In the genomic region with DNA sequence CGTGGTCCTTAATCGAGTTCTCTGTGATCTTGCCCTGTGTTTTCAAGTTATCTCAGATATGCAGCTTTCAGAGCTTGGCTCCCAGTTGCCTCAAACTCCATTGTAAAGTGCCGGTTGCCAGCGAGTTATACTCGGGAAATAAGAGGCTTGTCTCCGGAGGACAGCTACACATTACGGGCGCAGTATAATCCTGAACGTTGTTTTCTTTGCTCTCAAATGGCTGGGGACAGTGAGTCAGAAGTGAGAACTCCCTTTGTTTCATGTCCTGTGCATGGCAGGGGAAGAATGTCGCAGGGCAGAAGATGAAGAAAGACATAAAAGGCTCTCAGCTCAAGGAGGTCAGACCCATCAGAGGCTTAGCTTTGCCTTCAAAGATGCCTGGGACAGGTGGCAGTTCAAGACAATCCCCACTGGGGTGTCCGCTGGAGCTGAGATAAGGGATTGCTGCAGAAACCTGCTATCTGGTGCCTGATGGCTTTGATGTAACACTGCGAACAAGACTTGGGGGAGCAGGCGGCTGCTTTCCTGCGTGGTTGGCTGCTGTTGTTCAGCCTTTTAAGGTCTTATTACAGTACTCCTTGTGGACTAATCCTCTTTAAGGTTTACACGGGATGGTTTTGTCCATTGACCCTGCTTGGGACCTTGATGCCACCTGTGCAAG, we compare ENCODE assay signal across 11 mouse cellular contexts.
DNase-seq lines count a peak whose midpoint lies in the region; ATAC-seq and TF ChIP-seq lines count a peak whose summit lies in the region.
"Had no signal": no experiment of that assay in that cellular context is flagged by ENCODE, and none has a peak within 500 bp of the region (broad histone marks: within the 10 kb centered on the region; RNA-seq: fewer than 3 reads in every experiment).

No protein-coding gene starts in this region.

- H3K4me3 ChIP-seq in heart, embryonic 10.5 days, result peak overlapping the region; percentile 22
- no peak overlapping the region for H3K4me3 ChIP-seq in ES-E14 (ENCODE audit: insufficient read depth in 1 of 2, low read depth in 1 of 2, low read length in 2 of 2, poor library complexity in 1 of 2, severe bottlenecking in 1 of 2)
- 0 out of 2 replicates have a peak overlapping the region, but pooled peaks have one; percentile 9 for H3K4me3 ChIP-seq in forebrain, embryonic 13.5 days
- H3K4me3 ChIP-seq: intestine, embryonic 15.5 days had no signal

- H3K36me3 ChIP-seq in heart, embryonic 10.5 days, result no peaks in the 10 kb centered on the region
- no peaks in the 10 kb centered on the region for H3K36me3 ChIP-seq in ES-E14 (ENCODE audit: control insufficient read depth, insufficient read depth, low read length, poor library complexity, severe bottlenecking)
- H3K36me3 ChIP-seq in forebrain, embryonic 13.5 days (ENCODE audit: poor library complexity, severe bottlenecking), result no peaks in the 10 kb centered on the region
- H3K36me3 ChIP-seq: intestine, embryonic 15.5 days had no signal

- no peak overlapping the region for H3K9ac ChIP-seq in ES-E14 (ENCODE audit: insufficient read depth, low read depth, low read length, poor library complexity, severe bottlenecking)
- peak overlapping the region; percentile 13; the same call in 1 of the 2 replicates for H3K9ac ChIP-seq in forebrain, embryonic 13.5 days
- H3K9ac ChIP-seq: intestine, embryonic 15.5 days had no signal

- H3K27ac ChIP-seq in heart, embryonic 10.5 days, result no peak overlapping the region
- no peak overlapping the region for H3K27ac ChIP-seq in ES-E14 (ENCODE audit: insufficient read depth, low read depth, low read length, poor library complexity, severe bottlenecking)
- peak overlapping the region; percentile 25; the same call in 1 of the 2 replicates for H3K27ac ChIP-seq in forebrain, embryonic 13.5 days
- H3K27ac ChIP-seq: intestine, embryonic 15.5 days had no signal

- no peaks in the 10 kb centered on the region for H3K9me3 ChIP-seq in heart, embryonic 10.5 days
- H3K9me3 ChIP-seq in ES-E14 (ENCODE audit: control insufficient read depth, insufficient read depth, low read depth, low read length), result no peaks in the 10 kb centered on the region
- H3K9me3 ChIP-seq in forebrain, embryonic 13.5 days (replicated peaks), result no peaks in the 10 kb centered on the region
- H3K9me3 ChIP-seq: intestine, embryonic 15.5 days had no signal

- peak; percentile 77 for ATAC-seq in forebrain, embryonic 13.5 days
- peak; percentile 44 for ATAC-seq in megakaryocyte progenitor cell, adult 5-6 weeks (replicated peaks; ENCODE audit: poor library complexity)
- ATAC-seq in activated CD4-positive, CD25-positive, alpha-beta regulatory T cell, adult 4 months, result no peak
- ATAC-seq: intestine, embryonic 15.5 days had no signal

- in situ Hi-C loops in ES-E14 (cut with MboI; ENCODE audit: low sequenced_read_pairs in 2 of 2, unreplicated experiment in 2 of 2), result no loop called here

- intact Hi-C loops in heart, postnatal 25 days (cut with DNase I), result no loop called here

- H3K27me3 ChIP-seq in heart, embryonic 10.5 days (ENCODE audit: insufficient read depth, poor library complexity, severe bottlenecking), result no peaks in the 10 kb centered on the region
- no peaks in the 10 kb centered on the region for H3K27me3 ChIP-seq in forebrain, embryonic 13.5 days
- H3K27me3 ChIP-seq: intestine, embryonic 15.5 days had no signal

- WGBS in heart, embryonic 10.5 days, result 13% methylated on average over 15 of the region's 15 CpGs
- 24% methylated on average over 15 of the region's 15 CpGs for WGBS in forebrain, embryonic 13.5 days

- H3K4me2 ChIP-seq in forebrain, embryonic 13.5 days, result peak overlapping the region; percentile 39
- H3K4me2 ChIP-seq: intestine, embryonic 15.5 days had no signal

- DNase-seq in heart, embryonic 10.5 days (ENCODE audit: low spot score), result no peak
- DNase-seq in heart, postnatal 25 days (ENCODE audit: low spot score), result no peak
- DNase-seq in ES-E14 (ENCODE audit: low read depth, low spot score), result peak; percentile 1
- no peak for DNase-seq in urinary bladder, postnatal 10 days (ENCODE audit: low spot score)
- no peak for DNase-seq in lung, adult 18-20 months
- DNase-seq: lung, postnatal 14 days; thymus, adult 18-20 months had no signal

- peaks cover 9% of the 10 kb centered on the region; the same call in 1 of the 2 replicates for H3K4me1 ChIP-seq in heart, embryonic 10.5 days
- H3K4me1 ChIP-seq in ES-E14 (ENCODE audit: control insufficient read depth in 2 of 2, insufficient read depth in 2 of 2, low read length in 2 of 2, poor library complexity in 1 of 2), result no peaks in the 10 kb centered on the region
- peaks cover 18% of the 10 kb centered on the region for H3K4me1 ChIP-seq in forebrain, embryonic 13.5 days
- H3K4me1 ChIP-seq: intestine, embryonic 15.5 days had no signal

TF ChIP-seq in ES-E14, 5 proteins besides CTCF, POLR2A, EP300 and RAD21:
- TF ChIP-seq HCFC1 (IDR thresholded peaks at IDR 0.05; ENCODE audit: borderline replicate concordance, insufficient read depth, low read length) (no peak), CHD2 (IDR thresholded peaks at IDR 0.05; ENCODE audit: low read depth, low read length) (no peak), ZNF384 (IDR thresholded peaks at IDR 0.05; ENCODE audit: low read depth, low read length) (no peak), MAFK (IDR thresholded peaks at IDR 0.05; ENCODE audit: insufficient read depth, low read depth, low read length) (no peak), ZC3H11A (IDR thresholded peaks at IDR 0.05; ENCODE audit: borderline replicate concordance, low read depth, low read length) (no peak)
TF ChIP-seq in ES-E14: peak in this region for 0.

Comparison
In these comparisons a context has a peak if more than half of its experiments do, and no peak if none do; other contexts are left out.
1. H3K4me3 ChIP-seq: peak in heart, embryonic 10.5 days (single experiment) and forebrain, embryonic 13.5 days (single experiment); none in ES-E14 (0 of 2).